Mouse (Mus musculus): ENCODE measurements around the gene Alg9. TPM values are rescaled to one million over a fixed set of nuclear protein-coding genes. Genes with fewer than 3 reads are reported as not detected.
"Not testable (repeated sequence)": the region's sequence is repeated elsewhere in the genome, so short reads cannot be mapped to it uniquely, and the experiment has no call there.

Alg9 gene
- polyA plus RNA-seq, 1 experiment from 2014 or later: 34.1 TPM

DNA sequence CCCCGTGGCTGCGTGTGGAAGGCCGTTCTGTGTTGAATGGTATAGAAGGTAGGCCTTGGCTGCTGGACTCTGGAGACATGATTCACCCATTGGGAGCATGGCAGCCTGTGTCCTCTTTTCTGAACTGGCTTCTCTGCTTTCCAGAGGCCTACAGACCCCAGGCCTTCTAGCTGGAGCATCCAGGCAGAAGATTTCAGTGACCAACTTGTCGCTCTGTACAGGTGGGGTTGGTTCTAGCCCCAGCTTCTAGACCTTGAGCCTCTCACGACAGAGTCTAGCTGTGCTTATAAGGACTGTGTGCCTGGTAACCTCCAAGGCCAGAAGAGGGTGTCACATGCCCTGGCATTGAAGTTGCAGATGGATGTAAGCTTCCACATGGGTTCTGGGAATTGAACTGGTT lies 56.7 kb downstream of the Alg9 start:
- no peaks in the 10 kb centered on the region for H3K27me3 ChIP-seq
- H3K9me3 ChIP-seq: no peaks in the 10 kb centered on the region
- H3K4me2 ChIP-seq (replicated peaks): no peak overlapping the region
- peaks cover 43% of the 10 kb centered on the region for H3K36me3 ChIP-seq
- H3K9ac ChIP-seq: no peak overlapping the region
- H3K27ac ChIP-seq: no peak overlapping the region; the same call in 1 of the 2 replicates
- 88% methylated on average over 5 of the region's 5 CpGs for WGBS
- H3K4me3 ChIP-seq: no peak overlapping the region
- ATAC-seq (ENCODE audit: low FRiP score, low read depth): no peak
- no peaks in the 10 kb centered on the region for H3K4me1 ChIP-seq

GRCm38 (mm10) chr9:50832162-50832561 lies 57.3 kb downstream of the Alg9 start:
- Histone ChIP-seq H3K27ac (no peak overlapping the region), H3K27me3 (no peaks in the 10 kb centered on the region), H3K36me3 (peaks cover 43% of the 10 kb centered on the region), H3K4me1 (no peaks in the 10 kb centered on the region), H3K9ac (no peak overlapping the region), H3K4me3 (no peak overlapping the region), H3K4me2 (replicated peaks) (no peak overlapping the region), H3K9me3 (no peaks in the 10 kb centered on the region)
- no peak for ATAC-seq (ENCODE audit: low FRiP score, low read depth)
- 96% methylated on average over 4 of the region's 4 CpGs for WGBS

DNA sequence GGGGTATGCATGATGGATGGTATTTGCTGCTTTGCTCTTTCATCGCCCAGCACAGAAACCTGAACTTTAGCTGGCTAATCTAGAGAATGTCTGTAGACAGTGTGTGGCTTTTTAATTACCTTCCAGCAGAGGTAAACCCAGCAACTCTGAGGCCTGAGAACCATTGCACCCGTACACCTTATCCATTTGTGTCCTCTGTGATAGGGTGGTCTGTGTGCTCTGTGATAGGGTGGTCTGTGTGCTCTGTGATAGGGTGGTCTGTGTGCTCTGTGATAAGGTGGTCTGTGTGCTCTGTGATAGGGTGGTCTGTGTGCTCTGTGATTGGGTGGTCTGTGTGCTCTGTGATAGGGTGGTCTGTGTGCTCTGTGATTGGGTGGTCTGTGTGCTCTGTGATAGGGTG lies 57.8 kb downstream of the Alg9 start:
- H3K4me2 ChIP-seq (replicated peaks); H3K9me3 ChIP-seq; H3K27me3 ChIP-seq; ATAC-seq (ENCODE audit: low FRiP score, low read depth); H3K9ac ChIP-seq; H3K27ac ChIP-seq; H3K4me1 ChIP-seq; H3K4me3 ChIP-seq: not testable (repeated sequence)
- peaks cover 44% of the 10 kb centered on the region for H3K36me3 ChIP-seq
- 78% methylated on average over 2 of the region's 2 CpGs for WGBS

GRCm38 (mm10) chr9:50833786-50834185 lies 59.0 kb downstream of the Alg9 start:
- Histone ChIP-seq H3K27me3 (no peaks in the 10 kb centered on the region), H3K4me3 (no peak overlapping the region), H3K4me2 (replicated peaks) (no peak overlapping the region), H3K27ac (no peak overlapping the region), H3K36me3 (peaks cover 39% of the 10 kb centered on the region), H3K9ac (no peak overlapping the region), H3K4me1 (no peaks in the 10 kb centered on the region), H3K9me3 (no peaks in the 10 kb centered on the region)
- 84% methylated on average over 8 of the region's 8 CpGs for WGBS
- no peak for ATAC-seq (ENCODE audit: low FRiP score, low read depth)

- no peaks in the 10 kb centered on the region for H3K4me1 ChIP-seq
- 88% methylated on average over 10 of the region's 10 CpGs for WGBS
- no peak overlapping the region for H3K4me3 ChIP-seq
These were observed 60.4 kb downstream of the Alg9 start for GRCm38 (mm10) chr9:50835068-50835705.

GRCm38 (mm10) chr9:50836097-50836496 lies 61.3 kb downstream of the Alg9 start:
- WGBS: 85% methylated on average over 4 of the region's 4 CpGs

More at GRCm38 (mm10) chr9:50835068-50835705, 60.4 kb downstream of the Alg9 start:
- no peak overlapping the region for H3K27ac ChIP-seq
- H3K4me2 ChIP-seq (replicated peaks): no peak overlapping the region
- no peaks in the 10 kb centered on the region for H3K27me3 ChIP-seq
- no peaks in the 10 kb centered on the region for H3K9me3 ChIP-seq
- peaks cover 39% of the 10 kb centered on the region for H3K36me3 ChIP-seq
- no peak overlapping the region for H3K9ac ChIP-seq
- no peak for ATAC-seq (ENCODE audit: low FRiP score, low read depth)

GRCm38 (mm10) chr9:50841079-50841789 lies 66.4 kb downstream of the Alg9 start:
- H3K9ac ChIP-seq: no peak overlapping the region
- H3K9me3 ChIP-seq: no peaks in the 10 kb centered on the region
- no peak overlapping the region for H3K4me3 ChIP-seq
- H3K4me2 ChIP-seq (replicated peaks): no peak overlapping the region
- H3K36me3 ChIP-seq: peaks cover 31% of the 10 kb centered on the region
- no peak overlapping the region for H3K27ac ChIP-seq
- H3K27me3 ChIP-seq: no peaks in the 10 kb centered on the region
- WGBS: 90% methylated on average over 13 of the region's 13 CpGs
- H3K4me1 ChIP-seq: peaks cover 9% of the 10 kb centered on the region
- ATAC-seq (ENCODE audit: low FRiP score, low read depth): no peak

More at GRCm38 (mm10) chr9:50836097-50836496, 61.3 kb downstream of the Alg9 start:
- Histone ChIP-seq H3K4me3 (no peak overlapping the region), H3K4me2 (replicated peaks) (no peak overlapping the region), H3K4me1 (no peaks in the 10 kb centered on the region), H3K27ac (no peak overlapping the region), H3K9me3 (no peaks in the 10 kb centered on the region), H3K27me3 (no peaks in the 10 kb centered on the region), H3K9ac (no peak overlapping the region), H3K36me3 (peaks cover 39% of the 10 kb centered on the region)
- no peak for ATAC-seq (ENCODE audit: low FRiP score, low read depth)

- no peak within 1 kb of the TSS for H3K4me2 ChIP-seq (replicated peaks)
- H3K27ac ChIP-seq: peak within 1 kb of the TSS; percentile 48; the same call in 1 of the 2 replicates
- 81% methylated on average over 3 of the region's 3 CpGs for WGBS
- H3K9me3 ChIP-seq: no peaks in the 10 kb centered on the region
- H3K4me3 ChIP-seq: no peak within 1 kb of the TSS
- no peak for ATAC-seq (ENCODE audit: low FRiP score, low read depth)
- H3K36me3 ChIP-seq: peaks cover 19% of the 10 kb centered on the region
- H3K4me1 ChIP-seq: peaks cover 20% of the 10 kb centered on the region
- H3K9ac ChIP-seq: no peak within 1 kb of the TSS
- no peaks in the 10 kb centered on the region for H3K27me3 ChIP-seq
These were observed 70.3 kb downstream of the Alg9 start, which contains the start of gene Ppp2r1b for GRCm38 (mm10) chr9:50845081-50845480. TSS of gene Ppp2r1b (plus strand) at chr9:50845301.

GRCm38 (mm10) chr9:50845547-50845946 lies 70.7 kb downstream of the Alg9 start:
- no peak overlapping the region for H3K9ac ChIP-seq
- H3K4me1 ChIP-seq: peaks cover 25% of the 10 kb centered on the region
- no peak overlapping the region for H3K27ac ChIP-seq
- 49% methylated on average over 9 of the region's 9 CpGs for WGBS
- H3K27me3 ChIP-seq: no peaks in the 10 kb centered on the region
- no peak for ATAC-seq (ENCODE audit: low FRiP score, low read depth)
- H3K4me2 ChIP-seq (replicated peaks): no peak overlapping the region
- peaks cover 19% of the 10 kb centered on the region for H3K36me3 ChIP-seq
- H3K4me3 ChIP-seq: no peak overlapping the region
- H3K9me3 ChIP-seq: no peaks in the 10 kb centered on the region

DNA sequence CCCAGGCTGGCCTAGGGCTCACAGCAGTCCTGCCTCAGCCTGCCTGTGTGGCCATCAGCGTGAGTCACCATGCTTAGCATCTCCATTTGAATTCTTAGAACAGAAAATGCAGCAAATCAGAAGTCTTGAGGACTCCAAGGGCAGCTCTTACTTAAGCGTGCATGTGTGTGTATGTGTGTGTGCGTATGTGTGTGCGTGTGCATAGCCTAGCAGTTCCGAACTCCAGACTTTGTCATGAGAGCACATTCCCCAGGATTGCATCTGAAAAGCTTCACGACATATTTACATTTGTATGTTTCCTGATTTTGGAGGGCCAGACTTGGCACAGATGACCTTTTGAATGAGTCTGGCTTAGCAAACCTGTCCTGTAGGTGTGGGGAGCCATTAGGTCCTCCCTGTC lies 72.3 kb downstream of the Alg9 start:
- no peak overlapping the region for H3K27ac ChIP-seq
- ATAC-seq (ENCODE audit: low FRiP score, low read depth): no peak
- WGBS: 82% methylated on average over 6 of the region's 6 CpGs

GRCm38 (mm10) chr9:50847606-50848368 lies 73.0 kb downstream of the Alg9 start:
- Histone ChIP-seq H3K36me3 (peaks cover 18% of the 10 kb centered on the region), H3K4me3 (no peak overlapping the region), H3K27ac (no peak overlapping the region), H3K9ac (no peak overlapping the region), H3K27me3 (no peaks in the 10 kb centered on the region), H3K4me2 (replicated peaks) (no peak overlapping the region), H3K4me1 (peaks cover 35% of the 10 kb centered on the region), H3K9me3 (no peaks in the 10 kb centered on the region)
- 57% methylated on average over 12 of the region's 12 CpGs for WGBS
- ATAC-seq (ENCODE audit: low FRiP score, low read depth): no peak

More for the DNA sequence above, 72.3 kb downstream of the Alg9 start:
- Histone ChIP-seq H3K27me3 (no peaks in the 10 kb centered on the region), H3K36me3 (peaks cover 19% of the 10 kb centered on the region), H3K4me2 (replicated peaks) (no peak overlapping the region), H3K9me3 (no peaks in the 10 kb centered on the region), H3K4me1 (peaks cover 29% of the 10 kb centered on the region), H3K9ac (no peak overlapping the region), H3K4me3 (no peak overlapping the region)

DNA sequence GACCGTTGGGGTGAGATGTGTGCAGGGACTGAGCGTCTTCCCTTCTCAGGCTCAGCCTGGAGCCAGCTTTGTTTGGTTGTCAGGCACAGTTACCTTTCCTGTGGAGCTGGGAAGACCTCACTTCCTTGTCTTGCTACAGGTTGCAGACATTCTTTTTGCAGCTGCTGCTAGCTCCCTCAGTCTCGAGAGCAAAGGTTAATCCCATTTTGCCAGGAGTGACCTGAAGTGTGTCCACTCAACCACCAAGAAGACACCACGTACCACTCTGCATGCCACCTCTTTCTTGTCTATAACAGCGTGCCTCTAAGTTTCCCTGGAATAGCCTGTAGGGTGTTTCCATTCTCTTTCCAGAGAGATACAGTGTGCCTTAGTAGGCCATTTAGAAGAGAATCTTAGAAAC lies 74.0 kb downstream of the Alg9 start:
- Histone ChIP-seq H3K36me3 (peaks cover 11% of the 10 kb centered on the region), H3K4me2 (replicated peaks) (no peak overlapping the region), H3K4me3 (no peak overlapping the region), H3K27me3 (no peaks in the 10 kb centered on the region), H3K9me3 (no peaks in the 10 kb centered on the region), H3K27ac (no peak overlapping the region), H3K4me1 (peaks cover 42% of the 10 kb centered on the region), H3K9ac (no peak overlapping the region)
- 73% methylated on average over 5 of the region's 5 CpGs for WGBS
- no peak for ATAC-seq (ENCODE audit: low FRiP score, low read depth)
